Mouse (Mus musculus): ENCODE data around the gene Kmt5c.

Kmt5c gene

DNA sequence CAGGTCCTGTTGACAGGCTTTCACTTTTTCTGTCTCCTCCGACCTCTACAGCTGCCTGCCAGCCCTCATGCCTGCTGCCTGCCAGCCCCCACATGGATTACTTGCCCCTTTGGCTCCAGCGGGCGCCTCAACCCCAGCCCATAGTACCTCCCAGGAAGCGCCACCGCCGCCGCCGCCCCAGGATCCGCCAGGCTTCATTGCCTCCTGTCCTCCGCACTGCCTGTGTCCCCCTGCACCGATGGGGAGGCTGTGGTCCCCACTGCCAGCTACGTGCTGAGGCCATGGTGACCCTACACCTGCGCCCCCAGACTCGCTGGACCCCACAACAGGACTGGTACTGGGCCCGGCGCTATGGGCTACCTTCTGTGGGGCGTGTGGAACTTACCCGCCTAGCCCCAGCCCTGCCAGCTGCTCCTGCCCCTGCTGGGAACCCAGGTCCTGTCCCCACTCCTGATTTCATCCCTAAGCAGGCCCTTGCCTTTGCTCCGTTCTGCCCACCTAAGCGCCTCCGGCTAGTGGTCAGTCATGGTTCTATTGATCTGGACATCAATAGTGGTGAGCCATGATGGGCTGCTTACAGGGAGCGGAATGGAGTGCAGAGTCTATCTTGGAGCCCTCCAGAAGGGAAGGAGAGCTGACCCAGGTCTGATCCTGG is 6.5 kb downstream of the Kmt5c start:
- no peak for DNase-seq (ENCODE audit: low read depth)

DNA sequence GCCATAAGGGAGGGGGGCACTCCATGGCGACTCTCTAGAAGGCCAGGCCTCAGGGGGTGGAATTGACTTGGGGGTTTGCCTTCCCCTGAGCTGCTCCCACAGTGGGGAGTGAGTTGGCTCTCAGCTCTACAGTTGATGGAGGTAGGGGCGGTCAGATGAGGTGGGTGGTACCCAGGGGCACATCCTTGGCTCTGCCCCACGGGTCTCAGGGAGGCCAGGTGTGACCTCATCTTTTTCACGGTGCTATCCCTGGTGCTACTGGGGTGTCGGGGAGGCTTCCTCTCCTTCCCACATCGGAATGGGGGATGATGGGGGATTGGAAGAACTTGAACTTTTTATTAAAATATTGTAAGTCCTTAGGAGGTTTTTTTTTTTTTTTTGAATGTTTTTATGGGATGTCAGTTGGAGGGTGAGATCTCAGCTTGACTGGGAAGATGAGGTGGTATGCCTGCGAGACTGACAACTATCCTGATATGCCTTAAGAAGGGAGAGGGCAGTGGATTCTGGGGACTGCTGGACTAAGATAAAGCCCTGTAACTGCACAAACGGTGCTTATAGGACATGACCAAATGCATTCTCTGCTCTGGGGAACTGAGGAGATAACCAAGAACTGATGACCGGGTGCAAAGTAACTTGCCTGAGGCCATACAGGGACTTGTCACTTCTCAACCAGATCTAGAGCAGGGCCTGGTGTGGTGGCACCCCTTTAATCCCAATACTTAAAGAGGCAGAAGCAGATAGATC is 7.4 kb downstream of the Kmt5c start:
- no peak for DNase-seq (ENCODE audit: low read depth)

DNA sequence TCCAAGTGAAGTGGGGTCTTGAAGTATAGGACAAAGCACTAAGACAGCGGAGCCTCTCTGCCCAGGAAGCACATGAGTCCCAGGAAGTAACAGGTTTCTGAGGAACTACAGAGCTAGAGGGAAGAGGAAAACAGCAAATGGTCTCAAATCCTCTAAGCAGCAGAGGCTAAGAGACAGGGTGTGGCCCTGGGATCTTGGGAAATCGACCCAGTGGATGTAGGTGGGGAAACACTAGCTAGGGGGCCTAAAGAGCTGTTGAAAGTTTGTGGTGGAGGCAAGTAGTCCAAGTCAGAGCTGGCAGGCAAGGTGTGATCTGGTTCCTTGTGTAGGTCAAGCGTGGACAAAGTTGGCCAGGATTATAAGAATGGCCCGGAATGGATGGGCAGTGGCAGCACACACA is 8.4 kb downstream of the Kmt5c start:
- DNase-seq (ENCODE audit: low read depth): no peak

DNA sequence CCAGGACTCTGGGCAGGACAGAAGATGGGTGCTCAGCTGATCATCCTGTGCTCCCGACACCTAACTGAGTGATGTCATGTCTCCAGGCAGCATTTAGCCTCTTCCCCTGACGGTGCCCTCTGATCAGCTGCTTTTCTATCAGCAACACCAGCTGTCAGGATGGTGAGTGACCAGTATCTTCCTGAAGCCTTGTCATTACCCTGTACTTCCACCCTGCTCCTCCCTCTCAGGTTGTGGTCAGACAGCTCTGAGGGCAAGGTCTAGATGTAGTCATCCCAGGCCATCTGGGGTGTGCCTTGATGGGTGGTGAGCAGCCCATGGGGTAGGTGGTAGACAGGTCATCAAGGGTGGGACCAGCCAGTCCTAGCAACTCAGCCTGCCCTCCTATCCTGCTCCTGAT is 9.3 kb downstream of the Kmt5c start:
- no peak for DNase-seq (ENCODE audit: low read depth)

DNA sequence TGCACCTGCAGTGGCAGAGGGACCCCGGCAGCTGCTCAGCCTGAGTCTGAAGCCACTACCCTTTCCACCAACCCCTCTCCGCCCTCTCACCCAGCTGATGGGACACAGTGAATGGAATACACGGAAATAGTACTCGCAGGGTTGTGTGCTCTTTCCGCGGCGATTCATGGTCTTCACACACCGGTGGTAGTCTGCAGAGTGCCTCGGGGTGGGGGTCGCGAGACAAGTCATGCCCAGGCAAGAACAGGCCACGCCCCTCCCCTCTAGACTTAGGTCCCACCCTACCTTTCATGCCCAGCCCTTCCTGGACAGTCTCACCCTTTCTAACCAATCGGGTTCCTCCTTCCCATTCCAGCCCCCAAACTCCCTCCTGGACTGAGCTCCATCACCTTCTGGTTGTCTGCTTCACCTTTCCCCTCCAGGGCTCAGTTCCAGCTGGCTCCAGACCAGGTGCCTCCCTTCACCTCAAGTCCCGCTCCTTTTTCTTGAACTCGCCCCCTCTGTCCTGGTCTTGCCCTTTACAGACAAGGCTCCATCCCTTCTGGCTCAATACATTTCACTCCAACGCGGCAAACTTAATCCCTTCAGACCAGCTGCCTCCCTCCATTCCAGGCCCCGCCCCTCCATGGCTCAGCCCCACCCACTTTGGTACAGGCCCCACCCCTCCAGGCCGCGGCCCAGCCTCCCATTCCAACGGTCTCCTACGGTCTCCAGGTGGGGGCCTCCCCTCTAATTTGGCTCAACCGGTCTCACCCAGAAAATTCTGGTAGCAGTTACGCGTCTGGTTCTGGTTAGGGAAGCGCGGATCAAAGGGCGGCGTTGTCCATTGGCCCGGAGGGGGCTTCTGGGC is 12.3 kb downstream of the Kmt5c start:
- DNase-seq (ENCODE audit: low read depth): no peak

DNA sequence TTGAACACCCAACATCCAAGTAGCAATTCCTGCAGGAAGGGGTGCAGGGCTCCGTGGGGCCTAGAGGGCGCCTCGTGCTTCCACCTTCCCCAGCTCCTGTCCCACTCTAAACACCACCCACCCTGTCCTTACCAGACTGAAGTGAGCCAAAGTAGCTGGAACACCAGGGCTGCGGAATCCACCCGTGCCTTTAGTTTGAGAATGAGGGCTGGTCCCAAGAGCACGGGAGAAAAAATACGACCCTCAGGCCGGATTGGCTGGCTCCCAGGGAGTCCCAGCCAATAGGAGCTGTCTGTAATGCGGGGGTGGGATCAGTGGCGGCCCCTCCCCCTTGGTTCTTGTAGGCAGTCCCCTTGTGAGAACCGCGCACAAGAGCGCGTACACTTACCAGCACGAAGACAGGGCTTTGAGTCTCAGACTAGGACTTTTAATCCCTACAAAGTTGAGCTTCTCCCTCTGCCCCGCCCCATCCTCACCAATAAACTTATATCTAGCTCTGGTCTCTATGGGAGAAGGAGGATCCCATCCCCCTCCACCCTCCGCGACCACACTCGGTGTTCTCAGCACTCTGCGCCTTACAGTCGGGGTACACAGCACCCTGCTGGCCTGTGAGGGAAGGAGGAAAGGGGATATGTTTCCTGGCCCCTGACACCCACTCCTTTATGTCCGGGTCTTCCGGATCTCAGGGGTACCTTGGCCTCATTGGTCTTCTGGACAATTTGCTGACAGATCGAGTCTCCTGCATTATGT is 13.1 kb downstream of the Kmt5c start, which contains the start of gene Cox6b2:
Gene Cox6b2, minus strand, starts transcription at position 274 of the 750 bp plus-strand sequence.
- peak; percentile 93 for DNase-seq (ENCODE audit: low read depth)

DNA sequence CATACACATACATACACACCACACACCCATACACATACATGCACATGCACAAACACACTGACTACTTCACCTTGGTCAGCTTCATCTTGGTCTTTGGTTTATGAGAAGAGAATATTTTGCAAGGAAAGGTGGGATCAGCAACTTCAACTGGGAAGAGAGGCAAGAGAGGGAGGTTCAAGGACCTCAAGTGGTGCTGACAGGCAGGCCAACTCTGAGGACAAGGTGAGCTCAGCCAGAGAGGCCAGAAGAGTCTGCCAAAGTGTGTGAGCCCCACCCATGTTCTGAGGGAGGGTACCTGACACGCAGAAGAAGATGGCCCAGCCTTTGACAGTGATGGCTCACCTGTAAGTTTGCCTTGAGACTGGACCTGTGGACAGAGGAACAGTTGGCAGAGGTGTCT is 19.8 kb downstream of the Kmt5c start:
- no peak for DNase-seq (ENCODE audit: low read depth)

DNA sequence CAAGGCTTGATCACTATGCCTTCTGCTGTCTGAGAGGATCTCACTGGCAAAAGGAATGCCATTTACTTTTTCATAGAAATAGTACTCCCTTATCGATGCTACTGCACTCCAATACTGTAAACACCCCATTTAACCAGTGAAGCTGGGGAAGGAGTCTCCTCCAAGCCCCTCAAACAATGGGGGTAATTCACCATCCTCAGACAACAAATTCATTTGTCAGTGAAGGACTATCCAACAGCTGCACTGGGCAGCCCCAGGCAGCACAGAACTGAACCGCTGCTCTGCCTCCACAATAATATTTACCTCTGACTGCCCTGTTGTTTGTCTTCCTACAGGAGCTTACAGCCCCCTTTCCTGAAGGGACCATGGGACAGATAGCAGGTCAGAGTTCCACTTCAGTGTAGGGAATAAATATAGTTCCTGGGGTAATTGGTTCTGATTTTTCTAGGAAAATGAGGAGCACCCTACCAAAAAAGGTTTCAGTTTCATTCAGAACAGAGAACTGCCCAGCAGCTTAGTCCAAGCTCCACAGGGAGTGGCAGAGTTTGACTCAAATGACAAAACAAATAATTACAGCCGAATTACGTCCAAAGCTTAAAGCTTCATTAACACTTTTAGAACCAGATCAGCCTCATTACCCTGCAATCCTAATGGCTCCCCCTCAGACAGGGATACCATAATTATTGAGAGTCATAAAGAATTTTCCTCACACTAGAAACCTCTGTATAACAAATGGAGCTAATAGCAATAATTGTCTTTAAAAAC is 25.2 kb downstream of the Kmt5c start:
- DNase-seq (ENCODE audit: low read depth): no peak

DNA sequence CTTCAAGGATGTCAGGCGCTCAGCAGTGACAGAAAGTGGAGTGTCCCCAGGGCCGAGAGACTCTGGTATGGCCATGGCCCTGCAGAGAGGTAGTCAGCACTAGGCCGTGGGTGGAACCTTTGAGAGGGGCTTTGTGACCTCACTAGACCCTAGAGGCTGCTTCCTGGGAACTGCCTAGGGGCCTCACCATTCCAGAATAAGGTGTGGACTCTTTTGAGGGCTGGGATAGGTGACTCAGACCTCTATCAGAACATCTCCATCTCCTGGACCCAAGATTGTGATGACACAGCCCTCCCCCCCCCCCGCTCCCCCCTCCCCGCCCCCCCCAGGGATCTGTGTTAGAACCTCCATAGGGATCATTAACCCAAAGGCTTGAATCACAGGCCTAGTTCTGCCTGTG is 31.3 kb downstream of the Kmt5c start, which contains the start of gene Fam71e2:
Gene Fam71e2, minus strand, starts transcription at position 101 of the 400 bp plus-strand sequence.
- no peak for DNase-seq (ENCODE audit: low read depth)

DNA sequence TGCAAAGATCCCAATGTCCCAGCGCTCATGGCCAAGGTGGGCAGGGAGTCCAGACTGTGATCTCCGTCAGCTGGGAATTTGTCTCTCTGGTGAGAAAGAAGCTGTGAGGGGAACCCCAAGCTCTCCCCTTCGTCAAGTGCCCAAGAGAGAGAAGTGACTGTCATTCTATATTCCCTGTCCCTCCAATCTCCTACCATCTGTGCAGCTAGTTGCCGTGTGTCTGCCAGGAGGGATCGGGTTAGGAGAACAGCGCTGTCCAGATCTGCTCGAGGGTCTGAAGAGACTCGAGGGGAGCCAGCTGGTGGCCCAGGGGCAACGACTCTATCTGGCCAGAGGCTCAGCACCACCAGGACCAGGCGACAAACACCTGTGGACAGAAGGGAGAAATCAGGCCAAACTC is 36.2 kb downstream of the Kmt5c start:
- no peak for DNase-seq (ENCODE audit: low read depth)

DNA sequence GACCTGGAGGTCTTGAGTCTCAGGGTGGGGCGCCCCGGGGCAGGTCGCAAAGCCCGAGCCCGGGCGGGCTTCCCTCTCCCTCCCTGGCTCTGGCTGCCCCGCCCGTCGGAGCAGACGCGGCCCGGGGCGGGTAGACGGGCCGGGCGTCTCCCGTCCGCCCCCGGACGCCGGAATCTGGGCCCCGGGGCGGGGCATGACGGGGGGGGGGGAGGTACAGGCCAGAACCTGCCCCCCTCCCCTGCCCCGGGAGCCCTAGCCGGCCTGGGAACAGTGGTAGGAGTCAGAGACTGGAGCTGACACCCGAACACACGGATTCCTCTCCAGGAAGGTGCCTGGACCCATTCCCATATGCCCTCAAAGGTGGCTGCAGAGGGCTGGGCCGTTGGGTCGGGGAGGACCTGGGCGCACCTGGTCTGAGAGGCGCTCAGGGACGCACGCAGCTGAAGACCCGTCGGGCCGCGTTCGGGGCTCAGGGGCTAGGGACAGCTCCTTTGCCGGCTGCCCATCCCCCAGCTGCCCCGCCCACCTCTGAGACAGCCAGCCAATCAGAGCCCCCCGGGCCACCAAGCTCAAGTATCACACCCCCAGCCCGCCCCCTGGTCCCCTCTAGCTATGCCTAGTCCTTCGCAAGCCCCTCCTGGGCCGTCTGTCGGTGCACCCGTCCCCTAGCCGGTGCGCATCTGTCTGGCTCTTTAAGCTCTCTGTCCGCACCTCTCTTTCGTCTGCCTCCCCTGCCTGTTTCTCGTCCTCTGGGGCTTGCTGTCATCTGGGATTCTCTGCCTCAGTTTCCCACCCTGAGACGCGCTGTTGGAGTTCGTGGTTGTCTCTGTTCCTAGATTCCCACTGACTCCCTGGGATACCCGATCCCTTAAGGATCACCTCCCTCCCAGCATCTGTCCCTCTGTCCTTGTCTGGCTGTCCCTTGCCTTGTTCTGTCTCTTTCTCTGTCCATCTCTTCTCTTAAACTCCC is 37.2 kb downstream of the Kmt5c start:
- DNase-seq (ENCODE audit: low read depth): no peak

DNA sequence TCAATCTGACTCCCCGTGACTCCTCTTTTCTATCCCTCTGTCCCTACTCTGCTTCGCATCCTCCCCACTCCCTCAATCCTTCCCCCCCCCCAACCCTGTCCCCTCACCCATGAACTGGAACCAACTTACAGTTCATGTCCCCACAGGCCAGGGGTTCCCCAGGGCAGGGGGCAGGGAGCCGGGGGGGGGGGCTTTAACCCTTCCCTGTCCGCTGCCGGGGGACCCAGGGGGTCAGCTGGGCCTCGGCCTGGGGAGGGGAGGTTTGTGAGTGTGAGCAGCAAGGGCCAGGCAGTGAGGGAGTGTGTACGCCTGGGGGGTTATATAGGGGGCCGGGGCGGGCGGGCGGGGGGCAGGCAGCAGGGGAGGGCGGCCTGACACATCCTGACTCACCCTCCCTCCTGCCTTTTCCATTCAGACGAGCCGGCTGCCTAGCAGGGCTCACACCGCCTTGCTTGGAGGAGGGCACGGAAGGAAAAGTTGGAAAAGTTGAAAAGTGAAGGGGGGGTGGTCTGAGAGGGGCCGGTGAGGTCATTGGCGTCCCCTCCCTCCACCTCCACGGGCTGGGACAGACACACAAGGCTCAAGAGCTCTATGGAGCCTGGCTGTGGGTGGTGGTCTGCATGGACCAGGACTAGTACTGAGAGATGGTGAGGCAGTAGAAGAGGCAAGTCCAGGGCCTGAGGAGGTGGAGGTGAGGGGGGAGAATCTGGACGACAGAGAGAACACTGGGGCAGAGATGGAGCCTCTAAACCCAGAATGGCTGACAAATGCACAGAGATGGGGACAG is 38.1 kb downstream of the Kmt5c start:
- DNase-seq (ENCODE audit: low read depth): no peak

DNA sequence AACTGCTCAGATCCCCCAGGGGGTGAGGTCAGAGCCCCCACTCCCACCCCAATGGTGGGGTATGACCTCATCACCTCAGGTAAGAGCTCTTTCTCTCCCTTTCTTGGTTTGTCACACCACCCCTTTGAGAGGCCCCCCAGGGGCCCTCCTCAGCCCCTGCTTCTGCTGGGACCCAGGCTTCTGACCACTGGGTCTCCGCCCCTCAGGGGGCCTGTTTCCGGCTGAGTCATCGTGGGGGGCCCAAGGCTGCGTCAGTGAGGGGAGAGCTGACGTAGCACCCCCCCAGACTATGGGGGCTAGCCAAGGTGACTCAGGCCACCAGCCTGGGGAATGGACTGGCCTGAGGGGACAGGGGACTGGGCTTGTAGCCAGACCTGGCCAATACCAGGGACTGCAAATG is 40.0 kb downstream of the Kmt5c start:
- no peak for DNase-seq (ENCODE audit: low read depth)

DNA sequence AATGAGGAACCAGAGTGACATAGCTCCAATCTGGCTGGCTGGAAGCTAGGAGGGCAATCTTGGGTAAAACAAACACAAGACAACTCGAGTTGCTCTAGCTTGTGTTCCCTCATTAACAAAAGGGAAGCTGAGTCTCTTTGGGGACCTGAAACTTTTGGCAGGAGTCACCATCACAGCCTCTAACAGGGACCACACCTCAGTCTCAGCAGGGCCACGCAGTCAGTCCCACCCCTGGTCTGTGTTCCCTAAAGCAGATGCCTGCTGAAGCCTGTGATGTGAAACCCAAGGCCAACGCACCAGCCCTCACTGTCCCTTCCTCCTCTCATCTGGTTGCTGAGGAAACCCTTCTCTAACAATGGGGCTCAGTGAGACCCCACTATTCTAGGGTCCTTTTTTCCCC is 42.2 kb downstream of the Kmt5c start:
- DNase-seq (ENCODE audit: low read depth): no peak

DNA sequence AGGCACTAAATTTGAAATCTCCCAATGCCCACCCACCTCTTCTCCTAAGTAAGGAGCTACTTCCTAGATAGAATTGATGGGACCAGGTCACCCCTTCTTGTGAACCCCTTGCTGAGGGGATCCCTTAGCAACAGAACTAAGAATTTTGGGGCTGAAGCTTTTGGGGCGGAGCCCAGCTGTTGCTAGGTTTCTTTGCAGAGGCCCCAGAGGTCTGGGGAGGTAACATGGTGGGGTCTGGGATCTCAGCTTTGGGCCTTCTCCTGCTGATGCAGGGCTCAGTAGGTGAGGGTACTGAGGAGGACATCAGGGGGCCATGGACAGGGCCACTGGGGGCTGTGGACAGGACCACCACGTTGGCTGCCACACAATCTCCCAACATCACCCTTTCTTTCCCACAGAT is 42.8 kb downstream of the Kmt5c start, which contains the start of the genes Il11 and Tmem190:
Gene Il11, minus strand, starts transcription at position 101 of the 400 bp plus-strand sequence.
Gene Tmem190, plus strand, starts transcription at position 179 of the 400 bp plus-strand sequence.
- no peak for DNase-seq (ENCODE audit: low read depth)

DNA sequence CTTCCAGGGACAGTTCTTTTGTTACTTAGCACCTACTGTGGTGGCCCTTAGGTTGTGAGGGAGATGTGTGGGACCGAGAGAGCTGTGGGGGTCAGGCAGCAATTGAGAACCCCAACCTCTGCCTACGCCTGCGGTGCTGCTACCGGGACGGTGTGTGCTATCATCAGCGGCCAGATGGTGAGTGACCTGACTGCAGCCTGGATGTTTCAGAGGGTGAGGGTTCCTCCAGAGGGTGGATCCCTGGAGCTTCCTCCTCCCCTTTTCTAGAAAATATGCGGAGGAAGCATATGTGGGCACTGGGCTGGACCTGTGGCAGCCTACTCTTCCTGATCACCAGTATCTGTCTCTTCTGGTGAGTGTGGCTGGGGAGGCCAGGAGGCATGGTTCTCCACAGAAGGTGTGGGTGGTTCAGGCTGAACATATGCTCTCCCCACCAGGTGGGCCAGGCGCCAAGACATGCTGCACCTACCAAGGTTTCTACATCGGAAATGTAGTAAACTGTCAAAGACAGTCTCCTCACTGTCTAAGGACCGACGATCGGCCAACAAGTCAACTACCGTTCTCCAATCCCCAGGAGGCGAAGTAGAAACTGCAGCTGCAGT is 43.9 kb downstream of the Kmt5c start:
- DNase-seq (ENCODE audit: low read depth): no peak

DNA sequence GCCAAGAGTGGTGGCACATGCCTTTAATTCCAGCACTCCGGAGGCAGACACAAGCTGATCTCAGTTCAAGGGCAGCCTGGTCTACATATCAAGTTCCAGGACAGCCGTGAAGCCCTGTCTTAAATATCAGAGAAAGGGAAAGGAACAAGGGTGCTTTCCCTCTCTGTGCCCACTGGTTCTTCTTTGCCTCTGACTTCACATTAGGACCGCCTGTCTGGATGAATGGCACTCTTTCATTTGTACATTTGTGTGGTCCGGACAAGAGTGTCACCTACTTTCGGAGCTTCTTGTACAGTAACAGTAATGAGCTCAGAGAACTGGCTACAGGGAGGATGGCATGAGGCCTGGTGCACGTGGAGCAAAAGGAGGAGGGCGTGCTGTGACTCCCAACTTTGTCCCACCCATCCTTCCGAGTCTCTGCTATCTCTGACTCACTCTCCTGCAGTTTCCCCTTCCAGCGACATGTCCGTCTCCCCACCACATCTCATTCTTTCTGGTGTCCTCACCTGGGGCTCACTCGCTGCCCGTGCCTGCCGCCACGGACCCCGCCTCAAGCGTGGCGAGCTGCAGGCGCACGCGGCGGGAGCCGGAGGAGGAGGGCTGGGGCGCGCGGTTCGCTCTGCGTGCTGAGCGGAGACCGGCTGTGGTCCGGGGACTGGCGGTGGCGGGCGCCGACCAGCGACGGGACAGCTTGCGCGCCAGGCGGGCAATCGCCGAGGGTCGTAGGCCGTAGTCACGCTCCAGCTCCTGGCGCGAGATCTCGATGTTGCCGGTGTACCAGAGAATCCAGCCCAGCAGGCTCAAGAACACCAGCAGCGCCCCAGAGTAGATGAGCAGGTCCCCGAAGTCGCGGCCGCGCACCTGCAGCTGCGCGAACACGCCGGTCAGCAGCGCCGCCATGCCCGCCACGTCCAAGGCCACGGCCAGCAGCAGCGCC is 48.9 kb downstream of the Kmt5c start:
- DNase-seq (ENCODE audit: low read depth): no peak
